Mouse (Mus musculus) kidney, embryonic 14.5 days (tissue): ENCODE results near the gene Tchhl1. TPM values are rescaled to one million over a fixed set of nuclear protein-coding genes. Genes with fewer than 3 reads are reported as not detected.
A peak's percentile ranks its signal among the peaks of the same experiment; 100 is the strongest.
"Not testable (repeated sequence)": the region's sequence is repeated elsewhere in the genome, so short reads cannot be mapped to it uniquely, and the experiment has no call there.

Experiments
- ATAC-seq: fragments of 200-750 bp; cut with Nextera tagmentation; 2 replicates; pipeline ENCODE4 v1.8.0; 2017; ENCODE audit warnings: moderate number of reproducible peaks, mild to moderate bottlenecking, moderate TSS enrichment, moderate library complexity; ENCODE audit not compliant: low FRiP score, low TSS enrichment
- H3K27ac ChIP-seq: fragments of 300-500 bp; sonication (generic); 2 replicates; pipeline ENCODE4 v1.5.1; 2014; ENCODE audit warnings: low read depth, mild to moderate bottlenecking, low read length, moderate library complexity, mixed read lengths
- H3K27me3 ChIP-seq: fragments of 300-500 bp; sonication (generic); 2 replicates; pipeline ENCODE4 v1.6.1; 2014; ENCODE audit warnings: mild to moderate bottlenecking, low read length; ENCODE audit not compliant: control insufficient read depth, insufficient read depth
- H3K36me3 ChIP-seq: fragments of 300-500 bp; sonication (generic); 2 replicates; pipeline ENCODE4 v1.6.1; 2014; ENCODE audit warnings: low read length, mixed read lengths; ENCODE audit not compliant: control insufficient read depth, insufficient read depth
- H3K4me1 ChIP-seq: fragments of 300-500 bp; sonication (generic); 2 replicates; pipeline ENCODE4 v1.6.1; 2014; ENCODE audit warnings: low read length, mixed read lengths; ENCODE audit not compliant: control insufficient read depth, insufficient read depth
- H3K4me2 ChIP-seq: fragments of 300-500 bp; sonication (generic); replicated peaks from 2 replicates; pipeline ENCODE4 v1.6.1; 2014; ENCODE audit warnings: low read depth, mild to moderate bottlenecking, low read length
- H3K4me3 ChIP-seq: fragments of 300-500 bp; sonication (generic); 2 replicates; pipeline ENCODE4 v1.5.1; 2014; ENCODE audit warnings: mild to moderate bottlenecking, low read length
- H3K9ac ChIP-seq: fragments of 300-500 bp; sonication (generic); 2 replicates; pipeline ENCODE4 v1.6.1; 2014; ENCODE audit warnings: low read depth, mild to moderate bottlenecking, low read length, moderate library complexity
- H3K9me3 ChIP-seq: fragments of 300-500 bp; sonication (generic); 2 replicates; pipeline ENCODE4 v1.6.1; 2016; ENCODE audit warnings: low read length; ENCODE audit not compliant: control insufficient read depth
- WGBS: fragments of 180-500 bp; shearing (Covaris S2); extraction: QIAGEN DNeasy Blood & Tissue Kit; methylation state at CpG from one replicate; pipeline ENCODE4 v1.1.7; 2014; 5-methylcytosine and 5-hydroxymethylcytosine counted together
- polyA plus RNA-seq: library from polyadenylated mRNA; unstranded; fragments of >200 nt; fragmentation: Nextera tagmentation; extraction: Ambion mirVana; gene quantifications from 2 replicates; pipeline ENCODE4 v1.2.1, GENCODE M21; 2014

Gene Tchhl1
- polyA plus RNA-seq, result 0.46 and 0.54 TPM in 2 replicates

GRCm38 (mm10) chr3:93468561-93468960, at the start of gene Tchhl1:
TSS of gene Tchhl1 (plus strand) at chr3:93468754.
- no peaks in the 10 kb centered on the region for H3K4me1 ChIP-seq

DNA sequence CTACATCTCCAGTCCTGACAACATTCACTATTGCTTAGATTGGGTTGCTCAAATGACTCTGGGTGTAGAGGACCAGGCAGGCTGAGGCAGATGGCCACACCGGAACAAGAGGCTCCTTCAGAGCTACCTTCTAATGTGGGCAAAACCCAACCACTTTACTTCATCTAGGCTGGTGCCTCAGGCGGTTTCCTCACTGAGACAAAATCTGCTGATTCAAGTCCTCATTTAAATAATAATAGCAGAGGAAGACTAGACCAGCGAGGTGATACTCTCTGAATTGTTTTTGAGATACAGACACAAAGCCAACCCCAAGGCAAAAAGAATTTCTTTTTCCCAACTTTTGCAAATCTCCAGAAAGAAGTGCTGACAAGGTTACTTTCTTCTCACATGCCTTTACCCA, 36.9 kb upstream of the Tchhl1 start:
- H3K27ac ChIP-seq, result no peak overlapping the region
- no peaks in the 10 kb centered on the region for H3K27me3 ChIP-seq
- no peak for ATAC-seq
- H3K4me2 ChIP-seq, result no peak overlapping the region
- H3K4me3 ChIP-seq, result no peak overlapping the region
- no peak overlapping the region for H3K9ac ChIP-seq
- no peaks in the 10 kb centered on the region for H3K36me3 ChIP-seq
- WGBS, result 57% methylated on average over 3 of the region's 3 CpGs
- no peaks in the 10 kb centered on the region for H3K4me1 ChIP-seq
- no peaks in the 10 kb centered on the region for H3K9me3 ChIP-seq

More at GRCm38 (mm10) chr3:93468561-93468960, at the start of gene Tchhl1:
- Histone ChIP-seq H3K4me2 (no peak within 1 kb of the TSS), H3K9me3 (no peaks in the 10 kb centered on the region), H3K36me3 (no peaks in the 10 kb centered on the region), H3K27me3 (0 out of 2 replicates have a peak, but pooled peaks cover 3% of the 10 kb centered on the region), H3K27ac (no peak within 1 kb of the TSS), H3K4me3 (no peak within 1 kb of the TSS), H3K9ac (no peak within 1 kb of the TSS)
- WGBS, result 20% methylated on average over 5 of the region's 5 CpGs
- peak; percentile 78; the same call in 1 of the 2 replicates for ATAC-seq

DNA sequence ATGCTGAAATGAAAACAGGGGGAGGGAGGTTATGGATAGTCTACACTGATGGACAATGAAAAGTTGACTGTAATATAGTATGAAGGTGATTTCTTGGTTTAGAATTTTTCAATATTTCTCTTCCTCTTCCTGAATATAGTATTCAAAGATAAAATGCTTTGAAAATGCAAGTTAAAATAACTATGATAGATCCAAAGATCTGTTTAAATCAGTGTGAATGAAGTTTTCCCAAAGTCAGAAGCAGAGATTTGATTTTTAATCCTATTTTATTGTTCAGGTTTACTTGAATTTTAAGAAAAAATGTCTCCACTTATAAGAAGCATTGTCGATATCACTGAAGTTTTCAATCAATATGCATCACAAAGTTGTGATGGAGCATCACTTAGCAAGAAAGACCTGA, 26.5 kb upstream of the Tchhl1 start, which contains the start of gene Tchh:
Gene Tchh, plus strand, starts transcription at position 301 of the 400 bp plus-strand sequence.
- no peaks in the 10 kb centered on the region for H3K9me3 ChIP-seq
- H3K9ac ChIP-seq, result no peak within 1 kb of the TSS
- H3K4me3 ChIP-seq, result peak within 1 kb of the TSS; percentile 57; the same call in 1 of the 2 replicates
- H3K27me3 ChIP-seq, result peaks cover 40% of the 10 kb centered on the region
- no peak within 1 kb of the TSS for H3K27ac ChIP-seq
- H3K4me1 ChIP-seq, result 0 out of 2 replicates have a peak, but pooled peaks cover 5% of the 10 kb centered on the region
- ATAC-seq, result no peak
- H3K4me2 ChIP-seq, result peak within 1 kb of the TSS; percentile 93; the same call in 1 of the 2 replicates
- H3K36me3 ChIP-seq, result no peaks in the 10 kb centered on the region
- 86% methylated on average over 1 of the region's 1 CpGs for WGBS

DNA sequence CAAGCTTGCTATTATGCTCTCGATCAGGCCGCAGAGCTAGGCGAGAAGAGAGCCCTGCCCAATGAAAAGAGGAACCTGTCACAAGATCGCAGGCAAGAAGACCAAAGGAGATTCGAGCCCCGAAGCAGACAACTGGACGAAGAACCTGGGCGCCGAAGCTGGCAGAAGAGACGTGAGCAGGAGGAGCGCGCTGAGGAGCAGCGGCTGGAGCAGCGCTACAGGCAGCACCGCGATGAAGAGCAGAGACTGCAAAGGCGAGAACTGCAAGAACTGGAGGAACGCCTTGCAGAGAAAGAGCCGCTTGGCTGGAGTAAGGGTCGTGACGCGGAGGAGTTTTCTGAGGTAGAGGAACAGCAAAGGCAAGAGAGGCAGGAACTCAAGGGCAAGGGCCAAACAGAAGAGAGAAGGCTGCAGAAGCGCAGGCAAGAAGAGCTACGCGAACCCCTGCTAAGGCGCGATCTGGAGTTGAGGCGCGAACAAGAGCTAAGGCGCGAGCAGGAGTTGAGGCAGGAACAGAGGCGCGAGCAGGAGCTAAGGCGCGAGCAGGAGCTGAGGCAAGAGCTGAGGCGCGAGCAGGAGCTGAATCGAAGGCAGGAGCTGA, 25.0 kb upstream of the Tchhl1 start:
- H3K27me3 ChIP-seq, result peaks cover 45% of the 10 kb centered on the region
- ATAC-seq, result peak; percentile 44; the same call in 1 of the 2 replicates
- H3K4me3 ChIP-seq, result peak overlapping the region; percentile 57
- H3K27ac ChIP-seq, result no peak overlapping the region
- H3K4me2 ChIP-seq, result peak overlapping the region; percentile 93
- under 1% methylated on average over 38 of the region's 38 CpGs for WGBS
- no peaks in the 10 kb centered on the region for H3K36me3 ChIP-seq
- peak overlapping the region; percentile 40; the same call in 1 of the 2 replicates for H3K9ac ChIP-seq
- H3K4me1 ChIP-seq, result 0 out of 2 replicates have a peak, but pooled peaks cover 11% of the 10 kb centered on the region
- H3K9me3 ChIP-seq, result no peaks in the 10 kb centered on the region

GRCm38 (mm10) chr3:93444343-93445164, 24.0 kb upstream of the Tchhl1 start:
- Histone ChIP-seq H3K9ac (peak overlapping the region; percentile 53; the same call in 1 of the 2 replicates), H3K9me3 (no peaks in the 10 kb centered on the region), H3K27ac (no peak overlapping the region), H3K27me3 (peaks cover 45% of the 10 kb centered on the region), H3K4me2 (peak overlapping the region; percentile 93), H3K36me3 (no peaks in the 10 kb centered on the region), H3K4me3 (peak overlapping the region; percentile 57), H3K4me1 (0 out of 2 replicates have a peak, but pooled peaks cover 11% of the 10 kb centered on the region)
- peak; percentile 81 for ATAC-seq
- WGBS, result under 1% methylated on average over 56 of the region's 56 CpGs

DNA sequence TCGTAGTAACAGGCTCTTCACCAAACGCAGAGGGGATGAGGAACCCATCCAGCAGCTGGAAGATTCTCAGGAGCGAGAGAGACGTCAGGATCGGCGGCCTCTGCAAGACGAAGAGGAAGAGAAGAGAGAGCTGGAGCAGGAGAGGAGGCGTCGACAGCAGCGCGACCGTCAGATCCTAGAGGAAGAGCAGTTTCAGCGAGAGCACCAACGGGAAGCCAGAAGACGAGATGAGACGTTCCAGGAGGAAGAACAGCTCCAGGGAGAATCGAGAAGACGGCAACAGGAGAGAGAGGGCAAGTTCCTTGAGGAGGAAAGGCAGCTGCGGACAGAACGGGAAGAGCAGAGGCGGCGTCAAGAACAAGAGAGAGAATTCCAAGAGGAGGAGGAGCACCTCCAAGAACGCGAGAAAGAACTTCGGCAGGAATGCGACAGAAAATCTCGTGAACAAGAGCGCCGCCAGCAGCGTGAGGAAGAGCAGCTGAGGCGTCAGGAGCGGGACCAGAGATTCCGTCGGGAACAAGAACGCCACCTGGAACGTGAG, 23.3 kb upstream of the Tchhl1 start:
- H3K27me3 ChIP-seq, result peaks cover 50% of the 10 kb centered on the region
- H3K27ac ChIP-seq, result no peak overlapping the region
- peak overlapping the region; percentile 53; the same call in 1 of the 2 replicates for H3K9ac ChIP-seq
- WGBS, result under 1% methylated on average over 36 of the region's 36 CpGs
- peak overlapping the region; percentile 57 for H3K4me3 ChIP-seq
- H3K9me3 ChIP-seq, result no peaks in the 10 kb centered on the region
- H3K4me2 ChIP-seq, result peak overlapping the region; percentile 93
- H3K36me3 ChIP-seq, result no peaks in the 10 kb centered on the region
- no peak; the same call in 1 of the 2 replicates for ATAC-seq
- H3K4me1 ChIP-seq, result 0 out of 2 replicates have a peak, but pooled peaks cover 11% of the 10 kb centered on the region

- WGBS, result under 1% methylated on average over 54 of the region's 54 CpGs
- no peak for ATAC-seq
- H3K4me1 ChIP-seq, result 0 out of 2 replicates have a peak, but pooled peaks cover 11% of the 10 kb centered on the region
- peak overlapping the region; percentile 92 for H3K4me2 ChIP-seq
- H3K9me3 ChIP-seq, result no peaks in the 10 kb centered on the region
- no peaks in the 10 kb centered on the region for H3K36me3 ChIP-seq
- H3K9ac ChIP-seq, result peak overlapping the region; percentile 50; the same call in 1 of the 2 replicates
- H3K4me3 ChIP-seq, result peak overlapping the region; percentile 57
- H3K27me3 ChIP-seq, result peaks cover 45% of the 10 kb centered on the region
- no peak overlapping the region for H3K27ac ChIP-seq
Observed at GRCm38 (mm10) chr3:93446128-93446755, 22.3 kb upstream of the Tchhl1 start.

DNA sequence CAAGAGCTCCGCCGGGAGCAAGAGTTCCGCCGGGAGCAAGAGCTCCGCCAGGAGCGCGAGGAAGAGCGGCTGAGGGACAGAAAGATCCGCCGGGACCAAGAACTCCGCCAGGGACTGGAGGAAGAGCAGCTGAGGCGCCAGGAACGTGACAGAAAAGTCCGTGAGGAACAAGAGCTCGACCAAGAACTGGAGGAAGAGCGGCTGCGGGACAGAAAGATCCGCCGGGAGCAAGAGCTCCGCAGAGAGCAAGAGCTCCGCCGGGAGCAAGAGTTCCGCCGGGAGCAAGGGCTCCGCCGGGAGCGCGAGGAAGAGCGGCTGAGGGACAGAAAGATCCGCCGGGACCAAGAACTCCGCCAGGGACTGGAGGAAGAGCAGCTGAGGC, 21.8 kb upstream of the Tchhl1 start:
- not testable (repeated sequence) for H3K27ac ChIP-seq, H3K36me3 ChIP-seq, H3K9me3 ChIP-seq, ATAC-seq
- Histone ChIP-seq H3K4me1 (0 out of 2 replicates have a peak, but pooled peaks cover 11% of the 10 kb centered on the region), H3K4me2 (peak overlapping the region; percentile 92), H3K27me3 (peaks cover 44% of the 10 kb centered on the region), H3K9ac (peak overlapping the region; percentile 50), H3K4me3 (peak overlapping the region; percentile 57)
- 1% methylated on average over 32 of the region's 32 CpGs for WGBS
